Mouse (Mus musculus) ovary, adult 18-20 months (tissue): Measurements from ENCODE around the gene Rprd1b.

Experiments
- DNase-seq: peaks from one replicate; pipeline ENCODE4 v3.0.0; 2022; ENCODE audit warnings: low spot score, mixed read lengths

Rprd1b gene

DNA sequence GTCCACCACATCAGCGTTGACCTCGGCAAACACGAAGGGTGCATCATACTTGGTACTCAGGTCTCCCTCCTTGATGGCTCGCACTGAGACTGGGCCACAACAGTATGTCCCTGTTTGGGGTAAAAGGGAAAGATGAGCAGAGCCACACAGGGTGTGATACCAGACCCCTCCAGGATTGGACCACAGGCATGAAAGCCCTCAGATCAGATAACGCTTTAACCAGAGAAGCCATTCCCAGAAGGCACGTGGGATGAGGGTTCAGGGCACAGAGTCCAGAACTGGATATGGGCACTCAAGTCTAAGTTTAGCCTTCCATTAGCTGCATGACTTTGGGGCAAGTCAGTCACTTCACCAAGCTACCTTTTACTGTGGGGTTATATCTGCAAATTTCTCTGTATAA is 98.9 kb downstream of the Rprd1b start:
- DNase-seq, result no peak

DNA sequence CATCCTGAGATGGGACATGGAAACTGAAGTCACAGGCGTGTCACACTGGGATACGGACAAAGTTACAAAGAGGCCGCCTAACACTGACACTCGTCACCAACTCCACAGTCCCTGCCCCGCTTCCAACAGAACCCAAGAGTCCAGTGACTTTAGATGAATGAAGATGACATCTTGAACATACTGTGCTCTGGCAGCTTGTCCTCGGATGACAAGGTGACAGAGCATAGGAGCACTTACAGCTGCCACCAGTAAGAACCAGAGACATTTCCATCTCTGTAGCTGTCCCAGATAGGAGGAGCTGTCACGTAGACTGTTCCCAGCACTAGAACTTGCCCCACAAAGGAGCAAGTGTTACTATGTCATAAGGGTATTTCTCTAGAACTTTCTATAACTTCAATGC is 99.6 kb downstream of the Rprd1b start:
- no peak for DNase-seq

DNA sequence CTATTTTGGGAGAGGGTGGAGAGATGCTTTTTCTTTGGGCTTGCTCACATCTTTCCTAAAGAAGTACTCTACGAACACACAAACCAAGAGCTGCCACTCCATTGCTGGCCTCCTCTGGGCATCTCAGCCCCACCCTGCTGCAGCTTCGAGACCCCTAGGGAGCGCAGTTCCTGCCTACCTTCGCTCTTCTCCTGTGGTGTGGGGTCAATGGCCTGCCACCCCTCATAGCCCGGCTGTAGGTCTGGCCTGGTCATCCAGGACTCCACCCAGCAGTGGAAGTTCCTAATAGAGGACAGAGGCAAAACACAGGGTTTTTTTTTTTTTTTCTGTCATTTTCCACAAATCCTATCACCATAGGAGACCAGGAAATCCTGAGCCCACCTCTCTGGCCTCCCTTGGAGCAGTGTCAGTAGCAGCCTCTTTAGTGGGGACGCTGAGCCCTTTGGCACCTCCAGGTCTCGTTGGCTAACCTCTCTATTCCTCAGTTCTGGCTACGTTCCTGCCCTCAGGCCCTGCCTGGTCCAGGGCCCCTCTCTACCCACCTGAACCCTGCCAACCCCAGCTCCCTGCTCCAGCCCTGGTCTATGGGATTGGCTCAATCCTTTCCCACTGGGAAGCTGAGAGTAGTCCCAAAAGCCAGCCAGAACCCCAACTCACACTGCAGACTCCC is 100.3 kb downstream of the Rprd1b start:
- no peak for DNase-seq

DNA sequence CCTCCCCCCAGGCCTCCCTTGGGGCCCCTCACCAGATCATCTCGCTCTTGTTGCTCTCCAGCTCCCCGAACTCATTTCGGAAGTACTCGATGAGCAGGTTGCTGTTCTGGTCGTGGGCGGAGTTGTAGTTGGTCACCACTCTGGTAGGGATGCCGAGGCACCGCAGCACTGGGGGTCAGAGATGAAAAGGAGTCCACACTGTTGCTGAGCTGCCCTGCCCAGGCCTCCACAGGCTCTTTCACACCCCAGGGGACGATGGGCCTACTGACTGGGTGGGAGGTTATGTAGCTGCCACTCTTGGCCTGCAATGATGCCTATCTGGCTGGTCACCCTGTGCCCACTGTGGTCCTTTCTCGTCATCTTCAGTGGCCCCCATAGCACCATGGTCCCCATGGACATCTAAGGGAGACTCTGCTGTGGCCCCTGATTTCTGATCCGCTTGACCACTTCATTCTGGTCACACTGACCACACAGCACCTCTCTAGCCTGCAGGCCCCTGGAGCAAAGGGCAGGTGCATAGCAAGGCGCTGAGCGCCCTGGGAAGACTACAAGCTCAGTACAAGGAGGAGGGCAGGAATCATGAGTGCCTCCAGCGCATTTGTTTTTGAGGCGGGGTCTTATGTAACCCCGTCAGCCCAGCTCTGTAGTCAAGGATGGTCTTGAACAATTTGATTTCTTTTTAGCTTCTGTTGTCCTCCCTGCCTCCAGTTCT is 101.2 kb downstream of the Rprd1b start:
- no peak for DNase-seq

DNA sequence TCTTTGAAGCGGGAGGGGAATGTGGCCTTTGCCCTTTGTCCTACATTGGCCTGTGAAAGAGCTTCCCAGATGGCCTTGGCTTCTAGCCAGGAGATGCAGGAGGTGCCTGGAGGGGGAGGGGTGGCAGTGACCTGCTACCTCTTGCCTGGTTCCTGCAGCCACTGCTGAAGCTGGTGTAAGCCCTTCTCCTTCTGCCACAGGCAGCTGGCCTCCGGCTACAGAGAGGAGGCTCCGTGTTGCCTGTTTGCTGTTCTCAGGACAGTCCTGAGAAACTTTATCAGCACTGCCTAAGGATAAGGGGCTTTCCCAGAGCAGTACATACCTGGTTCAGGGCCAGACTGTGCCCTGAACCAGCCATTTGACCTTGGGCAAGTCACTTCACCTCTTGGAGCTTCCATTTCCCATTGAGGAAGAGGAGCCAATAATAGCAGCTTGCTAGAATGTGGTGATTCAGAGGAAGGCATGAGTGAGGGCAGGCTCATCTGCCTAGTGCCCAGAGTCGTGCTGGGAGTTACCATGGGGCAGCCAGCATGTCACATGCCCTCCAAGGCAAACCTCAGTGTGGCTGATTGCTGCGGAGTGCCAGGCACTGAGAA is 102.2 kb downstream of the Rprd1b start:
- DNase-seq, result peak; percentile 49

DNA sequence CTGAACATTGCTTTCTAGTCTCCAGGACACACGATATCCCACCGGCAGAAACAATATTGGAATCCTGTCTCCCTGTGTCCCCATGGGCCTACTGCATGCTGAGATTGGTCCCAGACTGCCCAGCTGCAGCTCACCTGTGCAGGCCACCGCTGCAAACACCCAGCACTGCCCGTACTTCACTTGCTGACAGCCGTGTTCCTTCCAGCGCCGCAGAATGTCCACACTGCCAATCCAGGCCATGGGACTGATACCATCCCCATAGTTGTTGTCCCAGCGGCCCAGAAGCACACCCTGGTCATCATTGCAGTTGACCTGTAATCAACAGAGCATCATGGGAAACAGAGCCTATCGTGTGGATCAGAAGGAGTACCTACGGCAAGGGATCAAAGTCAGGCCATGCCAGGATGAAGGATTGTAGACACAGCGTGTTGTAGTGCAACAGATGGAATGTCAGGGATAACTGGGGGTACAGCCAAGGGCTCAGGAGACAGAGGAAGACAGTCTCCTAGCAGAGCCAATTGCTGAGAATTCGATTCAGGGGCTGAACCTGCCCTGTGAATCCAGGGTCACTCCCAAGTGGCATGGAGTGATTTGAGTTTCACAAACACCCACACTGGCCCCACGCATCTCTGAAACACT is 103.0 kb downstream of the Rprd1b start:
- DNase-seq, result no peak

DNA sequence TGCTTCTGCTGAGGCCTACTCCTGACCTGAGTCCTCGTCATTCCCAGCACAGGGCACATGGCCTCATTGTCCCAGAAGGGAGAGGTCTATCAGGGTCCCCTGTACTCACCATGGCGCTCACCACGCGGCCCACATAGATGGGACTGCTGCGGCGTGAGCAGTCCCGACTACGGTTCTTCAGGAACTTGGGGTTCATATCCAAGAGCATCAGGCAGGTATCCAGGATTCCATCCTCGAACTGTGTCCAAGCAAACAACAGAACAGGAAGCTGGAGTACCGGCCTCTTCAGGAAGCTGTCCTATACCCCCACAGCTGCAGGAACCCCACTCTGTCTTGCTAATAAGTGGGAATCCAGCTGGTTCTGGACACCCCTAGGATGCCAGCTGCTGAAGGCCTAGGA is 104.0 kb downstream of the Rprd1b start:
- no peak for DNase-seq

DNA sequence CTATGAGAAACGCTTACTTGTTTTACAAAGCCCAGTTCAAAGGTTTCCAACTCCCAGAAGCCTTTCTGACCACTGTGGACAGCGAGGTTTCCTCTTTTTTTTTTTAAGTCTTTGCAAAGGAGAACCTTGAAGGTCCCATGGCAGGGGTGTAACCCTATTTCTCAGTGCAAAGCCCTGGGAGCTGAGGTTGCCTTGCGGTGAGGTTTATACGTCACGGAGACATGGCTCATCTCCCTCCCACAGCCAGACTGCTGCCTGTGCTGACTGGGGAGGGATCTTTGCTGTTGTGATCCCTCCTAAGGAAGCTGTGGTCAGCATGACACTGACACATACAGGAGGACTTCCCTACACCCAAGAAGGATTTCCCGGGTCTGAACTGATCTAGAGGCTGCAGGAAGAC is 104.8 kb downstream of the Rprd1b start:
- no peak for DNase-seq

DNA sequence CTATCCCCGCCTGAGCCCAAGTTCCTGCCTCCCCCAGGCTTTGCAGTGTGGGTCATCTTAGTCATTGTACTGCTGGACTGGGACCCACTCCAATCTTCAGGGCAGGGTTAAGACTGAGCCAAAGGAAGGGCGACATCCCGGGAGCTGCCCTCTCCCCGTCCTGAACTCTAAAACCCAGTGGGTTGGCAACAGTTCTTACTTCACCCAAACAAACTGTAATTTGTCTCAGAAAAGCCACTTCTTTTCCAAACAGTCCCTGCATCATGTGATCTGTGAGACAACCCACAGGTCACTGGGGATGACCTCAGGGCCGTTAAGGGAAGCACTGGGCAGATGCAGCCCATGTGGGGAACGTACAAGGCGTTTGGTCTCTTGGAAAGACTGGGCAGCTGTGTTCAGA is 107.9 kb downstream of the Rprd1b start:
- no peak for DNase-seq

DNA sequence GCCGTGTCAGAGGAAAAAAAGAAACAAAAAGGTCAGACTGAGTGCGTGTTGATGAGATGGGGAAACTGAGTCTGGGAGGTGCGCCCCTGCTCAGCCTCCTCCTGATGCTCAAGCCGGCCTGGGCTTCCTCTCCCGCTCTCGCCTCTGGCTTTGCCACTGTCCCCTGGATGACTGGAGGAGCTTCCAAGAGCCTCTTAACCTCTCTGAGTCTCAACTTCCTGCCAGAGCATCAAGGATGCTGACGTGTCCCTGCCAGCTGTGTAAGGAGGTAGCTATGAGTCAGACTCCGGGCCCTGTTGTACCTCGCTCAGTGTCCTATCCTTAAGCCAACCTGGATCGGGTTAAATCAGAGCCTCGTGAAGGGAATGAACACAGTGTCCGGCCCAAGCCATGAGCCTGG is 109.5 kb downstream of the Rprd1b start:
- no peak for DNase-seq

DNA sequence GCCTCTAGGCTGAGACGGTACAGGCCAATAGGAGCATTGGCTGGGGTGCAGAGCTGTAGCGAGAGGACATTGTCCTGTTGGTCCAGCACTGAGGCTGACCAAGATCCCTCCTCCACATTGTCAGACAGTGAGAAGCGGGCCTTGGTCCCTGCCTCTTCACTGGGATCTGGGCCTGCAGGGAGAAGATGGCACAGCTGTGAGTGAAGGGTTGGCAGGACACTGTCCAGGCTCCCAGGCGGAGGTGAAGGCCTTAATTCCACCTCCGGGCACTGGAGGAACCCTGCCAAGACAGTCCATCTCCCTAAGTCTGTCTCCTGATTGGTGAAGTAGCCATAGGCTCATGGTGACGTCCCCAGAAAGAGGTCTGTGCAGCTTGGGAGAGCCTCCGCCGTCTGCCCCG is 110.5 kb downstream of the Rprd1b start:
- no peak for DNase-seq

DNA sequence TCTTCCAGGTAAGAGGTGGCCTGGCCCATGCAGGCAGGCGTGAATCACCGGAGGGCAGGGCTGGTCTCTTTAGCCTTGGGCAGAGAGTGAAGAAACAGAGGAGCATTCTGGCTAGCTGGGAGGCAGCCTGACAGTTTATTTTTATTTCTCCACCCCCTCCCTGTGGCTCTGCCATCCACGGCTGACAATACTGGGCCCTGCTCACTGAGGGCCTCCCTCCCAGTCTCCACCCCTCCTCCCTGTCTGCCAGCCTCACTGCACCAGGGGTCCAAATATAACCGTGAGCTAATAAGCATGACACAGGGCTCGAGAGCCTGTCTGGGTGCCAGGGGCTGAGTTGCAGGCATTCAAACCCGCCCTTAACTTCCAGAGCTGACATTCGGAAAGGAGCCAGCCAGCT is 111.3 kb downstream of the Rprd1b start:
- peak; percentile 43 for DNase-seq

DNA sequence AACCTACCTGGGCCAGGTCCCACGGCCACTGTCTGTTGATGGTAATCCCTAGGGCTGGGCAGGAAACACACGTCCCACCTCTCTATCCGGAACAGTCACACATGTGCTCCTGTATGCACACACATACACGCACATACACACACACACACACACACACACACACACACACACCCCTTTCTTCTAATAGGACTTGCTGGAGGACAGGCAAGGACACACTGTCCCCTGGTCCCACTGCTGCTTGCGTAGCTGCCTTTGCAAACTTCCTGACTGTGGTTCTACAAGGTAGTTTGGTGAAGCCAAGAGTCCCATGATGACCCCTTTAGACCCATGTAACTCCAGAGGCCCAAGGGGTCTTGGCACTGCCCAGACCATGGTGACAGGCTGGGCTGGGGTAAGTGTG is 112.4 kb downstream of the Rprd1b start:
- no peak for DNase-seq

DNA sequence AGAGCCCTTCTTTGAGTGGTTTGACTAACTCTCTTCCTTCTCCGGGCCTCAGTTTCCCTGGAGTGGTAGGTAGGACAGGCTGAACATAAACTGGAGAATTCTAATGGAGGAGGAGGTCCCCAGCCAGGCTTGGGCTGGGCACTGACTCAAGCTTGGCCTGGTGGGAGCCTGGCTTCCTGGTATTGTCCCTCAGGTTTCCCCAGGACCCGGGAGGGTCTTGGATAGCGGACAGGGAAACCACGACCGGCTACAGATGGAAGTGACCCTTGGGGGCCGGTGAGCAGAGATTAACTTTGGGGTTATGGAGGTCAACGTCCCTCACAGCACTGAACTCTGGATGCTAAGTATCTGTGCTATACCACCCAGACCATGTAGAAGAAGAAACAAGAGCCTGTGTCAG is 113.0 kb downstream of the Rprd1b start:
- DNase-seq, result no peak

DNA sequence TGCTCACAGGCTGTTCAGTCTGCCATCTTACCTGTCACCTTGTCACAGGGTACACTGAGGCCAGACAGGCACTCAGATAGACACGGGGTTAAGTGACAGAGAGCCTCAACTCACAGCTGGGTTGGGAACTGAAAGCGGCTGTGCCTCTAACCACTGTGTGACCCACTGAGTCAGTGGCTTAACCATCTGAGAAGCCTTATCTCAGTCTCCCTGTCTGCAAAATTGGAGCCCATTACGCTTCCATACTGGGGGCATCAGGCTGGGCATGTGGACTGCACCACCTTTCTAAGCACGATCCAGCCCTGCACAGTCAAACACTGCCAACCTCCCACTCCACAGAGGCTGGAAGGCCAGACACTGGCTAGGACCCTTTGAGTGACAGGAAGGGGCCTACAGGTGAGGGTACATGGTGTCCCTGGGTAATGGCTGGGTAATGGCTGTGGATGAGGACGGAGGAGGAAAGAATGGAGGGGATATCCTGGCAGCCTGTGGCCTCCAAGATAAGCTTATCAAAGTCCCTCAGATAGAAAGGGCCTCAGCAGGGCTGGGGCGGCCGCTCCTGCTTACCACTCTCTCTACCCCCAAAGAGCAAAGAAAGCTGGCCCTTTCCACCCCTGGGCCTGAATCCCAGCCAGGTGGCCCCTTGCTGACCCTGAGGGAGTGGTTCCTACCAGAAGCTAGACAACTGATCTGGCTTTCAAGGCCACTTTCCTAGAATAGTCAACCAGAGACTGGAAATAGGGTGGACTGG is 113.6 kb downstream of the Rprd1b start:
- peak; percentile 69 for DNase-seq

DNA sequence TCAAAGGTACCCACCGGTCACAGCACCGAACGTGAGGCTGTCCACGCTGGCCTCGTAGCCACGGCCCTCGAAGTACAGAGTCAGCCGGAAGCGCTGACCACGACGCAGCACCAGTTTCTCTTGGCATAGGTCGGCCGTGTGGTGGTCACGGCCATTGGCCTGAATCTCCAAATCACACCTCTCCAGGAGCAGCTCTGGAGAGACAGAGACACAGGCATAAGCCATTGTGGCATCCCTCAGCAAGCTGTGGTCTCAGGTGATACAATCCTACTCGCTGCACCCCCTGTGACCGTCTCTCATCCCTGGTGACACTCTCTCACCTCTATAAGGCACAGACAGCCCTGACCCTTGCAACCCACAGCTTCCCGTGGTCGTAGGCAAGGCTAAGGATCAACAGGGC is 114.7 kb downstream of the Rprd1b start:
- no peak for DNase-seq

DNA sequence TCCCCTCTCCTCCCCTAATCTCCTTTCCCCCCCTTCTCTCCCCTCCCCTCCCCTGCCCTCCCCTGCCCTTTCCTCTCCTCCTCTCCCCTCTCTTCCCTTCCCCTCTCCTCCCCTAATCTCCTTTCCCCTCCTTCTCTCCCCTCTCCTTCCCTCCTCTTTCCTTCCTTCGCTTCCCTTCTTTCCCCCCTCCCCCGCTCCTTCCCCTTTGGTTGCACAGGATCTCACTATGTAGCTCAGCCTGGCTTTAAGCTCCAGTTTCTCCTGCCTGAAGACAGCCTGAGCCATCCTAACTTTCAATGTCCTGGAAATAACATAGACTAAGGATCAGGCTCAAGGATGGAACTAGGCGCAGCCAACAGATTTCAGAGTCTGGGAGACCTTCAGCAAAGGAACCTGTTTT is 115.5 kb downstream of the Rprd1b start:
- DNase-seq, result no peak

DNA sequence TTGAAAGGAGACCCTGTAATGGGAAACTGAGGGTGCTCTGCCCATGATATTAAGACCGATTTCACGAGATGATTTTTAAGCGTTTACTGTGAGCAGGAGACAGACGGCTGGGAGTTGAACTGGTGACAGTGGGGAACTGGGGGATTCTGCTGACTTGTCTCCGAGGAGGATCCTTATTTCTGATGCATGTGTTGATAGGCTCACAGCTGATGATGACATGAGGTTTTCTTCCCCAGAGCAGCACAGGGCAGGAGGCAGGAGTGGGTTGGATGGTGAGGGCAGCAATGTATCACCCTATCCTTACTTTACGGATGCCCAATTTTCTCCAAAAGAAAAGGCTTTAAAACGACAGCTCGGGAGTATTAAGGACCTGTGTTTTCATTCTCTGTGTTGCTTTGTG is 116.0 kb downstream of the Rprd1b start:
- DNase-seq, result no peak

DNA sequence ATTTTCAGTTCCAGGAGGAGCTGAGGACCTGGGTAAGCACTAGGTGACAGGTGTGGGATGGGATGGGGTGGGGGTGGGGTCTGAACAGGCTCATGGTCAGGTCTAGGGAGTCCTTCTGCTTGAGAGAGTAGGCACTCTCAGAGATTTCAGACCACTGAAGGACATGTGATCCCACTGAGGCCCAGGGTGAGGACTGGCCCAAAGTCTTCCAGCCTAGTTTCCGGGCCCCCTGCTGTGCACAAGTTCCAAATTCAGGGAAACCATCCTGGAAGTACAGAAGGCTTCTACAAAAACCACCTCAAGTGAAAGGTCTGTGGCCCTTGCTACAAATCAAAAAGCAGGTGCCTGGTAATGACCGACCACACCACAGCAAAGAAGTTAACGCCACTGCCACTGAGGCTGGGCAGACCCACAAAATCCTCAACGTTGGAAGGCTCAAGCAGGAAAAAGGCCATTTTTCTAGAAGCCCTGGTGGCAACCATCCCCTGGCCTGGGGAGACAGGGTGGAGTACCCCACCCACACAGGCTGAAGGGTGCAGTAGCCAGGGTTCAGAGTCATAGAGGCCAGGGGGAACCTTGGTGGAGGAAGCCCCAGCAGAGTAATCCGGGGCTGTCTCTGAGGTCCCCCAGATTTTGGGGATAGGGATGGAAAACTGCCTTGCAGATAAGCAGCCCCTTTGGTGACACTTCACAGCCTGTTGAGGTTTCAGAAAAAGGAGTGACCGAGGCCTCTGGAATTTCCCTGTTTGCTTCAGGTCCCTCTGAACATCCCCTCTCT is 116.6 kb downstream of the Rprd1b start:
- DNase-seq, result no peak

DNA sequence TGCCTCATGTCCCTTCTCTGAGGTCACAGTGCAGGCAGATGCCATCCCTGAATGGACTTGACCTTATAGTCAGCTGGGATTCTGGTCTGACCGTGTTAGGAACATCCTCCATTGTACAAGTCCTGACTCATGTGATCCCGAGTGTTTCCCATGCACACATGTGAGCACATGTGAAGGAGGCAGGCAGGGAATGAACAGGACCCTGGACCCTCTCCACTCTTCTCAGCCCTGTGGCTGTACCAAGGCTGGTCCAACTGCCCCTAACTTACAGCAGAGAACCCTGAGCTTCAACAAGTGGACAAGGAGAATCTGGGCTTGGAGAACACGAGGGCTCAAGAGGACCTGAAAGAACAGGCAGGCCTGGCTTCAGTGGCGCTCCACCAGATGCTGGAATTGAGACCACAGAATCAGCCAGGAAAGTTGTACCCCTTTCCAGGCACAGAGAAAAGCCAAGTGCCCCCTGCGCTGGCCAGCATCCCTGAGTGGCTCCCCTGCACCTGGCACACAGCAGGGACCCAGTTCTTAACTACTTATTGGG is 117.3 kb downstream of the Rprd1b start:
- no peak for DNase-seq

DNA sequence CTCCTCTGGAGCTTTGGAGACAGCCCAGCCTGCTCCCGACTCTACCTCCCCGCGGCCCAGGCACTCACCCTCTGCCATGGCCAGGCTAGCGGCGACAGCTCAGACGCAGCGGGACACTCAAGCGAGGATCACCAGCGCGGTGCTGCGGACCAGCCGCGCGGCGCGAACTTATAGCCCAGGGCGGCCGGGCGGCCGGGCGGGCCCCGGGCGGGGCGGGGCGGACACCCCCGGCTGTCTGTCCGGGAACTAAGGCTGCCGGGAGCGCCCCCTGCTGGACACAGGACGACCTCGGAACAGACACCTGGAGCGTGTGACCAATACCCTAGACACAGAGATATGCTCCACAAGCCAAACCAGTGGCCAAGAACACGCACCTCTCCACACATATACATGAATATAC is 117.9 kb downstream of the Rprd1b start, which contains the start of gene Tgm2:
Gene Tgm2 (minus strand): TSS at position 214 of the 400 bp plus-strand sequence.
- peak; percentile 67 for DNase-seq
